Mouse (Mus musculus): ENCODE data around the gene Pip4k2a.

Pip4k2a gene

GRCm38 (mm10) chr2:18979046-18979445 is 18.9 kb downstream of the Pip4k2a start:
- DNase-seq: no peak

GRCm38 (mm10) chr2:18977201-18977805 is 20.6 kb downstream of the Pip4k2a start:
- DNase-seq: no peak

- no peak for DNase-seq
These were observed 21.8 kb downstream of the Pip4k2a start for GRCm38 (mm10) chr2:18976175-18976574.

- DNase-seq: no peak
These were observed 22.9 kb downstream of the Pip4k2a start for GRCm38 (mm10) chr2:18974882-18975645.

- no peak for DNase-seq
These were observed 26.4 kb downstream of the Pip4k2a start for GRCm38 (mm10) chr2:18971564-18971963.

- DNase-seq: no peak
These were observed 27.5 kb downstream of the Pip4k2a start for GRCm38 (mm10) chr2:18970461-18970860.

- DNase-seq: no peak
These were observed 28.8 kb downstream of the Pip4k2a start for GRCm38 (mm10) chr2:18969066-18969681.

- no peak for DNase-seq
These were observed 30.4 kb downstream of the Pip4k2a start for GRCm38 (mm10) chr2:18967451-18968063.

- DNase-seq: no peak
These were observed 31.4 kb downstream of the Pip4k2a start for GRCm38 (mm10) chr2:18966566-18966965.

GRCm38 (mm10) chr2:18965950-18966349 is 32.0 kb downstream of the Pip4k2a start:
- no peak for DNase-seq

- DNase-seq: no peak
These were observed 32.8 kb downstream of the Pip4k2a start for GRCm38 (mm10) chr2:18965108-18965507.

- no peak for DNase-seq
These were observed 34.5 kb downstream of the Pip4k2a start for GRCm38 (mm10) chr2:18963286-18964040.

- DNase-seq: no peak
These were observed 35.4 kb downstream of the Pip4k2a start for GRCm38 (mm10) chr2:18962502-18962901.

- DNase-seq: no peak
These were observed 37.5 kb downstream of the Pip4k2a start for GRCm38 (mm10) chr2:18960376-18960973.

- DNase-seq: no peak
These were observed 38.4 kb downstream of the Pip4k2a start for GRCm38 (mm10) chr2:18959558-18959957.

- DNase-seq: no peak
These were observed 38.9 kb downstream of the Pip4k2a start for GRCm38 (mm10) chr2:18959008-18959407.

- DNase-seq: no peak
These were observed 39.4 kb downstream of the Pip4k2a start for GRCm38 (mm10) chr2:18958501-18958900.

- DNase-seq: no peak
These were observed 39.9 kb downstream of the Pip4k2a start for GRCm38 (mm10) chr2:18958044-18958443.

GRCm38 (mm10) chr2:18957459-18957858 is 40.5 kb downstream of the Pip4k2a start:
- DNase-seq: no peak

GRCm38 (mm10) chr2:18956945-18957344 is 41.0 kb downstream of the Pip4k2a start:
- no peak for DNase-seq

GRCm38 (mm10) chr2:18956424-18956823 is 41.5 kb downstream of the Pip4k2a start:
- DNase-seq: no peak

GRCm38 (mm10) chr2:18955671-18956070 is 42.3 kb downstream of the Pip4k2a start:
- no peak for DNase-seq

Data from cerebellum, adult 9-11 months (tissue).